Mouse (Mus musculus) Muller cell, postnatal 12 days (primary cell): ENCODE measurements around the gene Rgs2.

Experiments
- DNase-seq: peaks from one replicate; pipeline ENCODE4 v3.0.0-alpha.2; 2015; ENCODE audit errors: inconsistent ontology term

Gene Rgs2

GRCm38 (mm10) chr1:143984988-143985625, 18.9 kb downstream of the Rgs2 start:
- no peak for DNase-seq

GRCm38 (mm10) chr1:143982765-143983312, 21.1 kb downstream of the Rgs2 start:
- no peak for DNase-seq

GRCm38 (mm10) chr1:143982085-143982764, 21.7 kb downstream of the Rgs2 start:
- DNase-seq: no peak

GRCm38 (mm10) chr1:143980811-143981210, 23.1 kb downstream of the Rgs2 start:
- no peak for DNase-seq

GRCm38 (mm10) chr1:143974637-143975036, 29.3 kb downstream of the Rgs2 start:
- DNase-seq: no peak

GRCm38 (mm10) chr1:143962301-143962700, 41.7 kb downstream of the Rgs2 start:
- peak; percentile 15 for DNase-seq

- DNase-seq: no peak
These were observed 43.6 kb downstream of the Rgs2 start for GRCm38 (mm10) chr1:143960340-143960739.

GRCm38 (mm10) chr1:143956090-143956489, 47.9 kb downstream of the Rgs2 start:
- no peak for DNase-seq

GRCm38 (mm10) chr1:143952841-143953240, 51.1 kb downstream of the Rgs2 start:
- no peak for DNase-seq
